20 mouse cellular contexts compared by ENCODE assay signal in the genomic region with DNA sequence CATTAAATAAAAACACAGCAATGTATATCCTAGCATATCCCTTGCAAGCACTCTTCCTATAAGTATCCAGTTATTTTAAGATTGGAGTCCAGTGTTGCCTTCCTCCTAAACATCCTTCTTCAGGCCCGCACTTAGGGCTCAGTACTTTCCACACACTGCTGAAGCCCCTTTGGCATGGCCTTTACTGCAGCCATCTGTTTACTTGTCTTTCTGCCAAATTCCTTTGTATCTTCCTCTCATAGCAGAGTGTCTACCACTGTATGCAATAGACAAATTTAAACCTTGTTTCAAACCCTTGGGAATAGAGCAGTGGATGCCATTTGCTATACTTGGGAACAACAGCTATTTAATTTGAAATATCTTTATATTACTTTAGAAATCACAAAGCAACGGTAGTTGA.
DNase-seq lines count a peak whose midpoint lies in the region; ATAC-seq and TF ChIP-seq lines count a peak whose summit lies in the region.
"Had no signal": no experiment of that assay in that cellular context is flagged by ENCODE, and none has a peak within 500 bp of the region (broad histone marks: within the 10 kb centered on the region; RNA-seq: fewer than 3 reads in every experiment).

No protein-coding gene starts in this region.

- peaks cover 14% of the 10 kb centered on the region; the same call in 1 of the 2 replicates for H3K27me3 ChIP-seq in forebrain, embryonic 13.5 days
- H3K27me3 ChIP-seq in forebrain, embryonic 16.5 days (replicated peaks; ENCODE audit: control insufficient read depth, insufficient read depth, low read length), result no peaks in the 10 kb centered on the region
- H3K27me3 ChIP-seq in hindbrain, postnatal 0 days (ENCODE audit: insufficient read depth, low read length), result no peaks in the 10 kb centered on the region
- H3K27me3 ChIP-seq in hindbrain, embryonic 10.5 days (ENCODE audit: insufficient read depth, poor library complexity, severe bottlenecking), result no peaks in the 10 kb centered on the region
- H3K27me3 ChIP-seq: embryonic facial prominence, embryonic 15.5 days; heart, embryonic 15.5 days; liver, embryonic 15.5 days; stomach, embryonic 15.5 days had no signal

- peaks cover 3% of the 10 kb centered on the region; the same call in 1 of the 2 replicates for H3K9me3 ChIP-seq in forebrain, embryonic 13.5 days (replicated peaks)
- H3K9me3 ChIP-seq in forebrain, embryonic 16.5 days (ENCODE audit: control insufficient read depth, low read length), result peaks cover 3% of the 10 kb centered on the region; the same call in 1 of the 2 replicates
- H3K9me3 ChIP-seq in hindbrain, postnatal 0 days (ENCODE audit: low read length), result 0 out of 2 replicates have a peak, but pooled peaks cover 2% of the 10 kb centered on the region
- H3K9me3 ChIP-seq in hindbrain, embryonic 10.5 days, result 0 out of 2 replicates have a peak, but pooled peaks cover 4% of the 10 kb centered on the region
- H3K9me3 ChIP-seq: embryonic facial prominence, embryonic 15.5 days; heart, embryonic 15.5 days; liver, embryonic 15.5 days; stomach, embryonic 15.5 days had no signal

- no peak overlapping the region for H3K4me2 ChIP-seq in forebrain, embryonic 13.5 days
- no peak overlapping the region for H3K4me2 ChIP-seq in forebrain, embryonic 16.5 days (ENCODE audit: low read length)
- H3K4me2 ChIP-seq in hindbrain, postnatal 0 days (ENCODE audit: low read depth, low read length), result no peak overlapping the region
- H3K4me2 ChIP-seq: embryonic facial prominence, embryonic 15.5 days; heart, embryonic 15.5 days; liver, embryonic 15.5 days; stomach, embryonic 15.5 days had no signal

- no peaks in the 10 kb centered on the region for H3K36me3 ChIP-seq in forebrain, embryonic 13.5 days (ENCODE audit: poor library complexity, severe bottlenecking)
- no peaks in the 10 kb centered on the region for H3K36me3 ChIP-seq in forebrain, embryonic 16.5 days (ENCODE audit: control insufficient read depth, insufficient read depth)
- H3K36me3 ChIP-seq in hindbrain, postnatal 0 days (ENCODE audit: insufficient read depth, low read length), result no peaks in the 10 kb centered on the region
- H3K36me3 ChIP-seq in hindbrain, embryonic 10.5 days, result no peaks in the 10 kb centered on the region
- H3K36me3 ChIP-seq: embryonic facial prominence, embryonic 15.5 days; heart, embryonic 15.5 days; liver, embryonic 15.5 days; stomach, embryonic 15.5 days had no signal

- H3K9ac ChIP-seq in forebrain, embryonic 13.5 days, result no peak overlapping the region
- no peak overlapping the region for H3K9ac ChIP-seq in forebrain, embryonic 16.5 days (replicated peaks; ENCODE audit: low read depth, low read length)
- no peak overlapping the region for H3K9ac ChIP-seq in hindbrain, postnatal 0 days (replicated peaks; ENCODE audit: low read length)
- H3K9ac ChIP-seq: embryonic facial prominence, embryonic 15.5 days; heart, embryonic 15.5 days; liver, embryonic 15.5 days; stomach, embryonic 15.5 days had no signal

- no peak overlapping the region for H3K4me3 ChIP-seq in forebrain, embryonic 13.5 days
- H3K4me3 ChIP-seq in forebrain, embryonic 16.5 days (replicated peaks; ENCODE audit: low read length), result no peak overlapping the region
- no peak overlapping the region for H3K4me3 ChIP-seq in hindbrain, postnatal 0 days (ENCODE audit: low read length)
- no peak overlapping the region for H3K4me3 ChIP-seq in hindbrain, embryonic 10.5 days
- H3K4me3 ChIP-seq: embryonic facial prominence, embryonic 15.5 days; heart, embryonic 15.5 days; liver, embryonic 15.5 days; stomach, embryonic 15.5 days had no signal

- peak; percentile 64 for DNase-seq in hindbrain, postnatal 0 days (ENCODE audit: low spot score)
- no peak for DNase-seq in hindbrain, embryonic 10.5 days (ENCODE audit: low spot score)
- DNase-seq in cerebellum, adult 9-11 months, result peak; percentile 55
- DNase-seq in adrenal gland, postnatal 10 days, result no peak
- no peak for DNase-seq in spleen, postnatal 14 days (ENCODE audit: low spot score in 2 of 2)
- DNase-seq: gastrocnemius, postnatal 36 days; heart, postnatal 4 days; kidney, postnatal 4 days; lung, postnatal 14 days; thymus, adult 18-20 months had no signal

- peak; percentile 41; the same call in 1 of the 2 replicates for ATAC-seq in forebrain, embryonic 13.5 days
- no peak for ATAC-seq in forebrain, embryonic 16.5 days
- ATAC-seq in hindbrain, postnatal 0 days, result peak; percentile 70; the same call in 1 of the 2 replicates
- peak; percentile 89 for ATAC-seq in cerebellum, adult (ENCODE audit: insufficient number of reproducible peaks, low FRiP score, low TSS enrichment)
- ATAC-seq: CD4-positive, CD25-positive, alpha-beta regulatory T cell, adult 4 months; intestine, embryonic 16.5 days; midbrain, embryonic 16.5 days had no signal

- TF ChIP-seq CTCF in hindbrain, postnatal 0 days (IDR thresholded peaks at IDR 0.05; ENCODE audit: low read depth), result no peak

- no peak overlapping the region for H3K27ac ChIP-seq in forebrain, embryonic 13.5 days
- H3K27ac ChIP-seq in forebrain, embryonic 16.5 days (ENCODE audit: low read length), result no peak overlapping the region
- no peak overlapping the region for H3K27ac ChIP-seq in hindbrain, postnatal 0 days
- H3K27ac ChIP-seq in hindbrain, embryonic 10.5 days, result no peak overlapping the region
- H3K27ac ChIP-seq: embryonic facial prominence, embryonic 15.5 days; heart, embryonic 15.5 days; liver, embryonic 15.5 days; stomach, embryonic 15.5 days had no signal

- WGBS in forebrain, embryonic 13.5 days, result 75% methylated on average over 2 of the region's 2 CpGs
- 70% methylated on average over 2 of the region's 2 CpGs for WGBS in forebrain, embryonic 16.5 days
- 64% methylated on average over 2 of the region's 2 CpGs for WGBS in hindbrain, postnatal 0 days
- 92% methylated on average over 2 of the region's 2 CpGs for WGBS in hindbrain, embryonic 10.5 days

- H3K4me1 ChIP-seq in forebrain, embryonic 13.5 days, result no peaks in the 10 kb centered on the region
- H3K4me1 ChIP-seq in forebrain, embryonic 16.5 days (replicated peaks; ENCODE audit: control insufficient read depth, insufficient read depth, low read length), result no peaks in the 10 kb centered on the region
- no peaks in the 10 kb centered on the region for H3K4me1 ChIP-seq in hindbrain, postnatal 0 days (ENCODE audit: insufficient read depth, low read length)
- H3K4me1 ChIP-seq in hindbrain, embryonic 10.5 days (replicated peaks), result no peaks in the 10 kb centered on the region
- H3K4me1 ChIP-seq: embryonic facial prominence, embryonic 15.5 days; heart, embryonic 15.5 days; liver, embryonic 15.5 days; stomach, embryonic 15.5 days had no signal

Comparison
In these comparisons a context has a peak if more than half of its experiments do, and no peak if none do; other contexts are left out.
1. DNase-seq: peak in hindbrain, postnatal 0 days (single experiment) and cerebellum, adult 9-11 months (single experiment); none in hindbrain, embryonic 10.5 days (single experiment), adrenal gland, postnatal 10 days (single experiment) and spleen, postnatal 14 days (0 of 2).